Mouse (Mus musculus) T-cell, adult 2 months (primary cell): Measurements from ENCODE around the gene Olfr564.

Experiments
- DNase-seq: peaks from one replicate; pipeline ENCODE4 v3.0.0; 2022; ENCODE audit warnings: low spot score

Gene Olfr564

DNA sequence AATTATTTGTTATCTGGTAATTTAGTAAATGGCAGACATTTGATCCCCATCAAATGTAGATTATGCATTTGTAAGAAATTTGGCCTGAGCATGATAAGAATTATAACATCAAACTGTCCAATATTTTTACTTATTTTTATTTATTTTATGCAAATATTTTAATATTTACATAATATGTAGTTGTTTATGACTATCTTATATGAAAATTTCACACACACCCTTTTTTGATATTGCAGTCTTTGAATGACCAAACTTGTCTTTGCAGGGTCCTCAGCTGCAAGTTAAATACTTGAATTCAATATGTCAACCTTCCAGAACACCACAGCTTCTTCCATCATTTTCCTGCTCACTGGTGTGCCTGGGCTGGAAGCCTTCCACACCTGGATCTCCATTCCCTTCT, at the start of gene Olfr564:
Gene Olfr564 (plus strand): TSS at position 301 of the 400 bp plus-strand sequence.
- no peak for DNase-seq

DNA sequence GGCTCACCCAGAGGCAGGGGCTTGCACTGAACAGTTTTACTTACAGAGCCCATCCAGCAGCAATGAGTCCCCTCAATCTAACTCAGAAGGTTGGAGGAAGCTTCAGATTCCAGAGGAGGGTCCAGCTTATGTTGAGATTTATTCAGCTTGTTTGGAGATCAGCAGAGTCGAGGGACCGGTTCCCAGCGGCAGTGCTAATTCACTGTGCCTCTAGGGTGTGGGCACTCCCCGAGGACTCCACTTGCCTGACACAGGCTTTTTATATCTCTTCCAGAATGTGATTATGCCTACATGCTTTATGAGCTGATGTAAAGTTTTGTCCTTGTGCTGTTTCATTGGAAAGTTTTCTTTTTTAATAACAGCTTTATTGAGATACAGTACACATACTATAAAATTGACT, 44.0 kb upstream of the Olfr564 start, which contains the start of the genes Olfr560 and Olfr78:
Gene Olfr560 (minus strand): TSS at position 101 of the 400 bp plus-strand sequence.
Gene Olfr78 (minus strand): TSS at position 206 of the 400 bp plus-strand sequence.
- no peak for DNase-seq

DNA sequence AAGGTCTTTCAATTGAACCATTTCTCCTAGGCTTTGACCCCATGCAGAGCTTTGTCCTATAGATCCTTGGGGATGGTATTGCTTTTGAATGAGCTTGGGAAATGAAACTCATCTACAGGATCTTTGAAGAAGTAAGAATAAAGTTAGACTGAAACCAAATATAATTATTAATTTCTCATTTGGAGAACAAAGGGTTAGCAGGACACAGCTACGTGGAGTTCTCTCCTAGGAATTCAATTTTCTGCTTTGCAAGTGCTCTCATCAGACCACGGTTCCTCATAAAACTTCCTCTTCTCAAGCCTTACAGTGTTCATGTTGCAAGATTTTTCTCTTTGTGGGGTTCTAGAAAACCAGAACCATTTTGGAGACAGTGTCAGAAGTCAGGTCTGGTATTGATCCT, 32.4 kb upstream of the Olfr564 start, which contains the start of gene Olfr561:
Gene Olfr561 (plus strand): TSS at position 301 of the 400 bp plus-strand sequence.
- DNase-seq, result no peak
